Mouse (Mus musculus): ENCODE measurements around the gene Olfr1079. TPM values are rescaled to one million over a fixed set of nuclear protein-coding genes. Genes with fewer than 3 reads are reported as not detected.
"Not testable (repeated sequence)": the region's sequence is repeated elsewhere in the genome, so short reads cannot be mapped to it uniquely, and the experiment has no call there.

Olfr1079 gene
- not detected for total RNA-seq (2021)

- DNase-seq, result no peak
- intact Hi-C loops (cut with DNase I), result no loop called here
Observed at GRCm38 (mm10) chr2:86542380-86542779, at the start of gene Olfr1079. Gene Olfr1079 (minus strand): TSS chr2:86542480.

- intact Hi-C loops (cut with DNase I); DNase-seq: not testable (repeated sequence)
Observed at GRCm38 (mm10) chr2:86558135-86558534, 15.9 kb upstream of the Olfr1079 start, which contains the start of gene Olfr1080. Gene Olfr1080 (minus strand): TSS chr2:86558235.

DNA sequence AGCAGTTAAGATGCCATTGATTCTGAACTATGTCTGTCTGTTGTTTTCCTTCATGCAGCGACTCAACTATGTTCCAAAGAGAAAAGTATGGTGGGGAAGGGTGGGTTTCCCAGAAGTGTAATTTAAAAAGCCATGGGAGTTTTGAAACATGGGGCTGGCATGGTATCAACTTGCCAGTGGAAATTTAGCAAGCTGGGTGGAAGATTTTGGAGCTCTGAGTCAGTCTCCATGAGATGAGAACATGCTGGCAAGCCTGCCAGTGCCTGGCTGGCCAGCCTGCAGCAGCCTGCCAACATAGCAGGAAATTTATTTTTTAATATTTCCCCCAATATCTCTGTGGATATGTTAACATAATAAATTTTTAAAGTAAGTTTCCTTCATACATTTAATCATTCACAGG, 11.3 kb downstream of the Olfr1079 start:
- DNase-seq, result no peak
- intact Hi-C loops (cut with DNase I), result no loop called here

GRCm38 (mm10) chr2:86508161-86508560, 34.1 kb downstream of the Olfr1079 start, which contains the start of gene Olfr1076:
Gene Olfr1076 (plus strand): TSS chr2:86508461.
- DNase-seq, result no peak
- intact Hi-C loops (cut with DNase I), result no loop called here

- no peak for DNase-seq
- intact Hi-C loops (cut with DNase I), result no loop called here
Observed at GRCm38 (mm10) chr2:86487286-86487685, 55.0 kb downstream of the Olfr1079 start, which contains the start of gene Olfr228. Gene Olfr228 (minus strand): TSS chr2:86487386.

Other genes with a start within 250 kb of the Olfr1079 start
- gene Olfr1053, start 227.2 kb downstream of the Olfr1079 start, total RNA-seq (2021), result not detected
- not detected for gene Olfr1054, start 207.0 kb downstream of the Olfr1079 start, total RNA-seq (2021)
- gene Olfr1055, start 192.2 kb downstream of the Olfr1079 start, total RNA-seq (2021), result not detected
- not detected for gene Olfr1056, start 180.0 kb downstream of the Olfr1079 start, total RNA-seq (2021)
- not detected for gene Olfr1057, start 164.1 kb downstream of the Olfr1079 start, total RNA-seq (2021)
- not detected for gene Olfr1058, start 153.9 kb downstream of the Olfr1079 start, total RNA-seq (2021)
- not detected for gene Olfr1061, start 128.4 kb downstream of the Olfr1079 start, total RNA-seq (2021)
- not detected for gene Olfr1062, start 115.7 kb downstream of the Olfr1079 start, total RNA-seq (2021)
- gene Olfr1065, start 91.9 kb downstream of the Olfr1079 start, total RNA-seq (2021), result not detected
- gene Olfr1066, start 86.2 kb downstream of the Olfr1079 start, total RNA-seq (2021), result not detected
- gene Olfr228, start 55.1 kb downstream of the Olfr1079 start, total RNA-seq (2021), result not detected
- gene Olfr1076, start 34.0 kb downstream of the Olfr1079 start, total RNA-seq (2021), result not detected
- not detected for gene Olfr1080, start 15.8 kb upstream of the Olfr1079 start, total RNA-seq (2021)
- not detected for gene Olfr1082, start 56.5 kb upstream of the Olfr1079 start, total RNA-seq (2021)
- gene Olfr1084, start 97.2 kb upstream of the Olfr1079 start, total RNA-seq (2021), result not detected
- not detected for gene Olfr1085, start 119.5 kb upstream of the Olfr1079 start, total RNA-seq (2021)
- not detected for gene Olfr1086, start 137.6 kb upstream of the Olfr1079 start, total RNA-seq (2021)
- not detected for gene Olfr1087, start 155.9 kb upstream of the Olfr1079 start, total RNA-seq (2021)
- gene Olfr1089, start 191.2 kb upstream of the Olfr1079 start, total RNA-seq (2021), result not detected
- not detected for gene Olfr1090, start 216.5 kb upstream of the Olfr1079 start, total RNA-seq (2021)
- not detected for gene Olfr1093, start 240.0 kb upstream of the Olfr1079 start, total RNA-seq (2021)

Measured in heart, postnatal 36 days (tissue).